Mouse (Mus musculus) forebrain, embryonic 10.5 days (tissue): Measurements from ENCODE around the gene Etv6. TPM values are rescaled to one million over a fixed set of nuclear protein-coding genes. Genes with fewer than 3 reads are reported as not detected.

Experiments used
- DNase-seq: peaks from one replicate; pipeline ENCODE4 v3.0.0-alpha.2; 2017; ENCODE audit warnings: low spot score; ENCODE audit errors: extremely low spot score
- H3K27ac ChIP-seq: fragments of 300-500 bp; sonication (generic); 2 replicates; pipeline ENCODE4 v1.5.1; 2016; ENCODE audit warnings: mild to moderate bottlenecking
- H3K27me3 ChIP-seq: fragments of 300-500 bp; sonication (generic); 2 replicates; pipeline ENCODE4 v1.6.1; 2016; ENCODE audit warnings: mild to moderate bottlenecking; ENCODE audit not compliant: poor library complexity, severe bottlenecking
- H3K36me3 ChIP-seq: fragments of 300-500 bp; sonication (generic); replicated peaks from 2 replicates; pipeline ENCODE4 v1.6.1; 2016; ENCODE audit warnings: mild to moderate bottlenecking, moderate library complexity
- H3K4me1 ChIP-seq: fragments of 300-500 bp; sonication (generic); 2 replicates; pipeline ENCODE4 v1.6.1; 2016
- H3K4me3 ChIP-seq: fragments of 300-500 bp; sonication (generic); 2 replicates; pipeline ENCODE4 v1.5.1; 2016; ENCODE audit warnings: mild to moderate bottlenecking, moderate library complexity
- H3K9me3 ChIP-seq: fragments of 300-500 bp; sonication (generic); 2 replicates; pipeline ENCODE4 v1.6.1; 2016; ENCODE audit warnings: mild to moderate bottlenecking, moderate library complexity
- WGBS: fragments of 180-500 bp; shearing (Covaris S2); methylation state at CpG from one replicate; pipeline ENCODE4 v1.1.7; 2016; 5-methylcytosine and 5-hydroxymethylcytosine counted together
- polyA plus RNA-seq: library from polyadenylated mRNA; unstranded; fragments of >200 nt; fragmentation: Nextera tagmentation; extraction: Ambion mirVana; gene quantifications from 2 replicates; pipeline ENCODE4 v1.2.1, GENCODE M21; 2016

Gene Etv6
- polyA plus RNA-seq, 1 experiment from 2014 or later: 16.2 TPM

DNA sequence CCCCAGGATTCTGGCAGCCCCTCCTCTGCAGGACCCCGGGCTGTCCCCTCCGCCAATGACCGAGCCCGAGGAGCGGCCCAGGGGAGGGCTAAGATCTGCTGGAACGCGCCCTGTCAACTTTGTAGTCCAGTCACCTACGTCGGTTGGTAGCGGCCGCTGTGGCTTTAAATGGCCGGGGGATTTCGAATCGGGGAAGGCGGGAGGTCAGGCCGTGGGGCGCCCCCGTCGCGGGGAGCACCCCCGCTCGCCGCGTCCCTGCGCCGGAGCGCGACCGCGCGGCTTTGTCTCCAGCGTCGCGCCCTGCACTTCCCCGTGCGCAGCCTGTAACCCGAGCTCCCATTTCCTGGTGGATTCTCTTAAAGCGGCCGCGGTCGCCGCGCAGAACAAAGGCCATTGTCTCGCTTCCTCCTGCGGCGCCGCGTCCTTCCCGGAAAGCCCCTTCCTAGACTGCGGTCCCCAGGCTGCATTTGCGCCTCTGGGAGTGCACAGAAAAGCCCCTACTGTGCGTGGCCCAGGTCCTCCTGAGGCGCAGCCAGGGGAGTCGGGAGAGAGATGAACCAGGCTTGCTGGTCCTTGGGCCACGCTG, 503 bp upstream of the Etv6 start:
- under 1% methylated on average over 55 of the region's 55 CpGs for WGBS
- DNase-seq: peak; percentile 90

DNA sequence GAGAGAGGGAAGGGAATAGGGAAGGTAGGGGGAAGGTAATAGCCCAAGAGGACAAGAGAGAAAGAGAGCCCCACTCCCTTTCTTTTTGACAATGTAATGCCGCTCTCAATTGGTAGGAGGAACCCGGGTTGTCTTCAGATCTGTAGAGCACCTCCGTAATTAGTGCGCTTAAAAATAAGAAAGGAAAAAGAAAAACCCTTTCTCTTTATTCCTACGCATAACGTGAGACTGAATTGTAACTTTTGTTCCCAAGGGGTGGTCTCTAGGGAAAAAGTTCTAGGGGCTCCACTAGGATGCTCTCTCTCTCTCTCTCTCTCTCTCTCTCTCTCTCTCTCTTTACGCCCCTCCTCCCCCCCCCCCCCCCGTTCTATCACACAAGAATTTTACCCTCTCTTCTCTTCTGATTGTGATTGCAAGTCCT, 1.0 kb downstream of the Etv6 start:
- peaks cover 12% of the 10 kb centered on the region for H3K36me3 ChIP-seq
- H3K27ac ChIP-seq: peak overlapping the region; percentile 100
- peak overlapping the region; percentile 81 for H3K4me3 ChIP-seq
- DNase-seq: peak; percentile 14
- peaks cover 56% of the 10 kb centered on the region for H3K4me1 ChIP-seq
- 0% methylated on average over 7 of the region's 8 CpGs for WGBS
- H3K9me3 ChIP-seq: no peaks in the 10 kb centered on the region
- H3K27me3 ChIP-seq: no peaks in the 10 kb centered on the region

More for the DNA sequence above, 503 bp upstream of the Etv6 start:
- Histone ChIP-seq H3K4me1 (peaks cover 43% of the 10 kb centered on the region), H3K27ac (peak overlapping the region; percentile 100), H3K4me3 (peak overlapping the region; percentile 81), H3K36me3 (peaks cover 12% of the 10 kb centered on the region), H3K27me3 (no peaks in the 10 kb centered on the region), H3K9me3 (no peaks in the 10 kb centered on the region)

DNA sequence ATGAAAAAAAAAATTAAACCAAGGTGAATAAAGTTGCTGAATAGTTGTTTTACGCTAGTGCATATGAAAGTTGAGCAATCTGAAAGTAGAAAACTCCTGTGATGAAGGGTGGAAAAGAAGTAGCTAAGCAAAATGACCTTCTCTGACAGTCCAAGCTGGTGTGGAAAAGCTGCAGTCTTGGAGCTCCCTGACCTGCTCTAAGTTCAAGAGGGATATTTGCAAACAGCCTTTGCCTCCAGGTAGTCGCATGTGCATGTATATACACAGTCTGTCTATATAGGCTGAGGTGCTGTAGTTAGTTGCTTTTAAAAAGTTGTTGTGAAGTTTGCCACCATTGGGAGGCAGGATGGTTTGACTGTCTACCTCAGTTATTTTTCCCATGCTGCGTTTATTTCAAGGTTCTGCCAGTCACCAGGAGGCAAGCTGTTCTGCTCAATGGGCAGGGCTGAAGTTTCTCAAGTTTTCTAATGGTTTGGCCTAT, 1.5 kb downstream of the Etv6 start:
- Histone ChIP-seq H3K4me1 (peaks cover 61% of the 10 kb centered on the region), H3K27ac (peak overlapping the region; percentile 100; the same call in 1 of the 2 replicates), H3K27me3 (no peaks in the 10 kb centered on the region), H3K9me3 (no peaks in the 10 kb centered on the region), H3K36me3 (peaks cover 12% of the 10 kb centered on the region), H3K4me3 (peak overlapping the region; percentile 81)
- no peak for DNase-seq
- WGBS: 14% methylated on average over 3 of the region's 3 CpGs

DNA sequence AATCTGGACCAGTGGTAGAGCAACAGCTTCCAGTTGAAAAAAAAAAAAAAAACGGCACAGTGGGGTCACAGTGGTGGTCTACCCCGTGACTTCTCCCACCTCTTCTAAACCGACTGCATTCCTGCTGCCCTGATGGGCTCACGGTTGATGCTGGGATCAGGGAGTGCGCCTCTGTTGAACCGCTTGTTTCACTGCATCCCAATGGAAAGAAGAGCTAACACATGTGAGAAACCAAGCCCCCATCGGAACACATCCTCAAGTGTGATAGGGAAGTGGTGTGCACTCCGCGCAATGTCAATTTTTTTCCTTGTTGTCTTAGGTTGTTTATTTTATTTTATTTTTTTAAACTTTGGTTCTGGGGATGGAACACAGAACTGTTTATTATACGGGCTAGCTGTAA, 2.5 kb downstream of the Etv6 start:
- Histone ChIP-seq H3K4me1 (peaks cover 66% of the 10 kb centered on the region), H3K4me3 (peak overlapping the region; percentile 81), H3K36me3 (peaks cover 12% of the 10 kb centered on the region), H3K9me3 (no peaks in the 10 kb centered on the region), H3K27me3 (no peaks in the 10 kb centered on the region), H3K27ac (no peak overlapping the region)
- DNase-seq: peak; percentile 21
- 31% methylated on average over 10 of the region's 10 CpGs for WGBS

DNA sequence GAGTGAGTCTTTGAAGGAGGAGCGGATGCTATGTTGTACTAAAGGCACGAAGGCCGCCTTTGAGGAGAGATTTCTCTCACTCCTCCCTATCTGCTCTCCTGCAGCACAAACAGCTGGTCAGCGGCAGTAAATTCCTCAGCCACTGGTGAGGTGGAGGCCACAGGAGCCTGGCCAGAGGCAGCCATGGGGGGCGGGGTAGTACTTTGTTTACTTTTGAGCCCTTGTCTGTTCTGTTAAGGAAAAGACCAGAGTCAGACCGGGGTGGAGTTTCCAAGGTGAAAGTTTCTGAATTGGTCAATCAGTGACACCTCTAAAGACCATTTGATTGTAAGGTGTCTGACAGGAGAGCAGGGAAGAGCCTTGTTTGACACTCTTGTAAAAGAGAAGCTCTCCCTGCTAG, 3.4 kb downstream of the Etv6 start:
- peak; percentile 19 for DNase-seq
- Histone ChIP-seq H3K27me3 (no peaks in the 10 kb centered on the region), H3K9me3 (no peaks in the 10 kb centered on the region), H3K36me3 (peaks cover 12% of the 10 kb centered on the region), H3K4me3 (peak overlapping the region; percentile 81), H3K27ac (no peak overlapping the region; the same call in 1 of the 2 replicates), H3K4me1 (peaks cover 73% of the 10 kb centered on the region)
- 22% methylated on average over 6 of the region's 6 CpGs for WGBS

DNA sequence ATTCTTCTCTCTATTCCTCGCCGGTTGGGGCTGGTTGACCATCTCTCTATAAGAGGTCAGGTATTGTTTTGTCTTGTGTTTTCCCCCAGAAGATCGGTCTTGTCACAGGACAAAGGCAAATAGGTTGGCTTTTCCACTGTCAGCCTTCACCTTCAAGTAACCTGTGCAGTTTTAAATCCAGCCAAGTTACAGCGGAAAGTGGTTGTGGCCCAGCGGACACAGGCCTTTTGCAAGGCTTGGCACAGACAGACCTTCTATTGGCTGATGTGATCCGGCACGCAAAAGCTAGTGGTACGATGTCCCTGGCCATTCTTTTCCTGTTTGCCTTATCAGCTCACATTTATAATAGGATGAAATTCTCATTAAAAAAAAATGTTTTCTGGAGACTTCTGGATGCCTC, 3.9 kb downstream of the Etv6 start:
- Histone ChIP-seq H3K27ac (no peak overlapping the region; the same call in 1 of the 2 replicates), H3K36me3 (peaks cover 12% of the 10 kb centered on the region), H3K4me1 (peaks cover 73% of the 10 kb centered on the region), H3K9me3 (no peaks in the 10 kb centered on the region), H3K27me3 (no peaks in the 10 kb centered on the region), H3K4me3 (peak overlapping the region; percentile 81; the same call in 1 of the 2 replicates)
- 82% methylated on average over 8 of the region's 8 CpGs for WGBS
- DNase-seq: peak; percentile 12

DNA sequence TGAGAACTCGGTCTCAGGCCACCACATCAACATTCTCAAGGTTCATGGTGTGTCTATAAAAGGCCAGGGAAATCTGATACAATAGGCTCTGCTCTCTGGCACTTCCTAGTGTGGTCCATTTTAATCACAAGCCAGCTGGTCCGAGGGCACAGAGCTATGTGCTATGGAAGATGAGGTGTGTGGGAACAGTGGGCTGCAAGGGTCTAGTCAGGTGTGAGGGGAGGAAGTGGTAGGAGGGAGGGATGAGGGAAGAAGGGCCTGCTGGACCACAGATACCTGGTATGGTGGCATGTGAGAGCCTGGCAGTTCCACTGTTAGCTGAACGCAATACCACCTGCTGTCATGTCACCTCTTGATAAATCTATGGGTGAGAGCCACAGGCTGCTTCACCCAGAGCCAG, 4.8 kb downstream of the Etv6 start:
- H3K36me3 ChIP-seq: peaks cover 12% of the 10 kb centered on the region
- no peaks in the 10 kb centered on the region for H3K9me3 ChIP-seq
- H3K27me3 ChIP-seq: no peaks in the 10 kb centered on the region
- no peak overlapping the region for H3K27ac ChIP-seq
- H3K4me1 ChIP-seq: peaks cover 79% of the 10 kb centered on the region
- DNase-seq: no peak
- 93% methylated on average over 3 of the region's 3 CpGs for WGBS
- no peak overlapping the region for H3K4me3 ChIP-seq

DNA sequence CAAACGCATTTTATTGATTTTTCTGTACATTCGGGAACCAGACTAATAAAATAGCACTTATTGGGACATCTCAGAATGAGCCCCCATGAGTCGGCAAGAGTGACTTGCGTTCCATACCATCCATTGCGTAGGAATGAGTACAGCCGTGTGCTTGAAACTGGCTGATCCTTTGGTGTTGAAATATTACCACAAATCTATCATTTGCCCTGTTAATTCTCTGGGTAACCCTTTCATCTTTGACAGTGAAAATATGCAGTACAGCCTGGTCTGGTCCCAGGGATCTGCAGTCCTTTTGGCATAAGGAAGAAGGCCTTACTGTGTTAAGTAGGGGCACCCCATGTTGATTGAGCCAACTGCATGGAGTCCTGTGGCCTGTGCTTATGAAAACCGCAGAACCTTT, 5.8 kb downstream of the Etv6 start:
- Histone ChIP-seq H3K36me3 (peaks cover 12% of the 10 kb centered on the region), H3K27me3 (no peaks in the 10 kb centered on the region), H3K4me1 (peaks cover 89% of the 10 kb centered on the region), H3K9me3 (no peaks in the 10 kb centered on the region), H3K4me3 (no peak overlapping the region), H3K27ac (no peak overlapping the region)
- 92% methylated on average over 7 of the region's 7 CpGs for WGBS
- no peak for DNase-seq

DNA sequence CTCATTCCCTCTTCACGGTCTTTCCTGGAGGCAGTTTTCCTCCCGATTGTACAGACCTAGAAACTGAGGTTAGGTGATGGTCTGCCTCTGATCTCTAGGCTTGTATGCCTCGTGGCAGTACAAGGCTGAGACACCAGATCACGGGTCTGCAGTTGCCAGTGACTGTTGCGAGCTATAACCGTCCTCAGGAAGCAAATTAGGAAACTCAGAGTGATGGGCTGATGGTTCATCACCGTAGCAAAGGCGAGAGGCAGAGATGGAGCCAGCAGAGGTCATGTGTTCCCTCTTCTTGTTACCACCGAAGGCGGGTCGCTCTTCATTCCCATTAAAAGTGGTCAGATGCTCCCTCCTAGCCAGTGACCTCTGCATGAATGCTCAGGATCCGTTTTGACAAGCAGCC, 6.4 kb downstream of the Etv6 start:
- Histone ChIP-seq H3K27me3 (no peaks in the 10 kb centered on the region), H3K9me3 (no peaks in the 10 kb centered on the region), H3K36me3 (peaks cover 16% of the 10 kb centered on the region), H3K4me1 (peaks cover 91% of the 10 kb centered on the region), H3K27ac (no peak overlapping the region), H3K4me3 (no peak overlapping the region)
- no peak for DNase-seq
- WGBS: 65% methylated on average over 12 of the region's 12 CpGs

DNA sequence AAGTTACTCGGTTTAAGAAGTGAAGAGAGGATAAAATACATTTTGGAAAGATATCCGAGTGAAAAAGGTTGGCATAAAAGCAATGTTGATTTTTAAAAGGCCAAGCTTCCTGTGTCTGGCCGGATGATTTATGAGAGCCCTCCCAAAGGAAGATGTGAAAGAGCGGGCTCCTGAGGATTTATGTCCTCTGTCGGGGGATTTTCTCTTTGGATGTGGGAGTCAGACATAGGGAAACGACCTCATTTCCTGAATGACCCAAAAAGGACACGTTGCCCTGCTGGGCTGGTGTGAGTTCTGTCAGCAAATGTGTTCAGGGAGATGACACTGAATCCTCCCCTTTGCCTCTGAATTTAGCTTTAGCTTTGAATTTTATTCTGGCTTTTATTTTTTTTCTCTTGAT, 8.0 kb downstream of the Etv6 start:
- WGBS: 73% methylated on average over 7 of the region's 7 CpGs
- Histone ChIP-seq H3K27ac (no peak overlapping the region), H3K9me3 (no peaks in the 10 kb centered on the region), H3K27me3 (no peaks in the 10 kb centered on the region), H3K4me1 (peaks cover 81% of the 10 kb centered on the region), H3K4me3 (no peak overlapping the region), H3K36me3 (peaks cover 24% of the 10 kb centered on the region)
- DNase-seq: no peak

DNA sequence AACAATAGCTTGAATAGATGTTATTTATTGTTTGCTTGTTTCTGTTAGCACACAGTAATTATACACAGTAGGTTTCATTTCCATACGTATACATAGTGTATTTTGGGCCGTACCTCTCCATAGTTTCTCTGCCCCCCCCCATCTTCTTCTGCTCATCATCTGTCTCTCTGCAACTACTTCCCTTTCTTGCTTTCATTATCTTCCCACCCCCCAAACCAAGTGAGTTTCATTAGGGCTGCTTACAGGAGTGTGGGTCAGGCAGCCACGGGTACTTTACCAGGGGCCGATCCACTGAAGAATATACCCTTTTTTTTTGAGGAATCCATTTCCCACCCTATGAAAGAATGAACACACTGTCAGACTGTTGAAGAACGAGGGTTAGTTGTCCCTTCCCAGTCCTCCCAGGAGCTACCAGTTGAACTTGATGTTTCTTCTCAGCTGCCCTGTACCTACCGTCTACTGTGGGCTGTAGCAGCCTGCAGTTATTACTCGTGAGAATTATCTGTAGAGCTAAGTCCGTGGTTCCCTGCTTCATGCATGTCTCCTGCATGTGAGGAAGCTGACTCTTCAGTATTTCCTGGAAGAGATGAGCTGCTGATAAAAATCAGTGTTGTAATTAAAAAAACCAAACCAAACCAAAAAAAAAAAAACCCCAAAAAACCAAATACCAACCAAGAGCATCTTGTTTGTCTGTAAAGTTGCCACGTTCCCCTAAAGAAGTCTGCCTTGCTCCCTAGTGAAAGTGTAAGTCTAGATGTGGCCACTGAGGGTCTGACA, 9.8 kb downstream of the Etv6 start:
- H3K27ac ChIP-seq: no peak overlapping the region
- no peak for DNase-seq
- H3K4me1 ChIP-seq: peaks cover 67% of the 10 kb centered on the region
- no peak overlapping the region for H3K4me3 ChIP-seq
- peaks cover 26% of the 10 kb centered on the region for H3K36me3 ChIP-seq
- peaks cover 2% of the 10 kb centered on the region; the same call in 1 of the 2 replicates for H3K9me3 ChIP-seq
- 90% methylated on average over 9 of the region's 9 CpGs for WGBS
- H3K27me3 ChIP-seq: no peaks in the 10 kb centered on the region

DNA sequence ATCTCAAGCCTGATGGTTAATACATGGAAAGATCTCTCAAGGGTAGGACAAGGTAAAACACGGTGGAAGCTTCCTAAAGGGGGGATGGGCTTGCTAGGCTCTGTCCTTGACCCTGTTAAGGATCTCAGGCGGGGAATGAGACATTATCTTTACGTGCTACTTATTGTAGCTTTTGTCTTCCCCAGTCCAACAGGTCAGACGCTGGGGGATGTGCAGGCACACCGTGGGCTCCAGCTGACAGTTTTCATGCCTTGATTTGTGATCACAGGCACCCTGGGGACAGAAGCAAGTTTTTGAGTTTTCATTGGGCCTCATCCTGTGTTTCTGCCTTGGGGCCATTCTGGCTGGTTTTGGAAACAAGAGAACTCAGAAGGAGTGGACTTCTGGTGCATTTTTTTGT, 10.6 kb downstream of the Etv6 start:
- no peaks in the 10 kb centered on the region for H3K27me3 ChIP-seq
- peaks cover 32% of the 10 kb centered on the region for H3K36me3 ChIP-seq
- no peak overlapping the region for H3K27ac ChIP-seq
- peaks cover 4% of the 10 kb centered on the region; the same call in 1 of the 2 replicates for H3K9me3 ChIP-seq
- WGBS: 58% methylated on average over 5 of the region's 5 CpGs
- no peak overlapping the region for H3K4me3 ChIP-seq
- H3K4me1 ChIP-seq: peaks cover 59% of the 10 kb centered on the region
- no peak for DNase-seq

DNA sequence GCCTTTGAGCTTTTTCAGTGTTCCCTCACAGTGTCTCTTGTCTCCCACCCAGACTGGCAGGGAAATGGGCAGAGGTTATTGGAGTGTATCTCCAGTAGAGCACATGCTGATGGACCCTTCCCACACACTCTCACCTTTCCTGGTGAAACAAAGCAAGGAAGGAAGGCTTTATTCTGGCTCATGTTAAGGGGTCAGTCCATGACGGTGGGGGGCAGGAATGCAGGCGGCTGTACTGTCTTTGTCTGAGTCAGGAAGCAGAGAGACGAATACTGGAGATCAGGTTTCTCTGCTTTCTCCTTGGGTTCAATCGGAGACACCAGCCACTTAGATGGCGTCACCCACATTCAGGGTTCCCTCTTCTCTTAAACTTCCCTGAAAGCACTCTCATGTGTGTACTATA, 11.7 kb downstream of the Etv6 start:
- Histone ChIP-seq H3K4me1 (peaks cover 49% of the 10 kb centered on the region), H3K27ac (no peak overlapping the region), H3K27me3 (no peaks in the 10 kb centered on the region), H3K9me3 (peaks cover 4% of the 10 kb centered on the region; the same call in 1 of the 2 replicates), H3K36me3 (peaks cover 43% of the 10 kb centered on the region), H3K4me3 (no peak overlapping the region)
- 62% methylated on average over 5 of the region's 5 CpGs for WGBS
- DNase-seq: no peak
